Mouse (Mus musculus): ENCODE results near the gene Msh6. TPM values are rescaled to one million over a fixed set of nuclear protein-coding genes. Genes with fewer than 3 reads are reported as not detected.

The Msh6 gene
- polyA plus RNA-seq, 1 experiment from 2014 or later, result 43.0 TPM

DNA sequence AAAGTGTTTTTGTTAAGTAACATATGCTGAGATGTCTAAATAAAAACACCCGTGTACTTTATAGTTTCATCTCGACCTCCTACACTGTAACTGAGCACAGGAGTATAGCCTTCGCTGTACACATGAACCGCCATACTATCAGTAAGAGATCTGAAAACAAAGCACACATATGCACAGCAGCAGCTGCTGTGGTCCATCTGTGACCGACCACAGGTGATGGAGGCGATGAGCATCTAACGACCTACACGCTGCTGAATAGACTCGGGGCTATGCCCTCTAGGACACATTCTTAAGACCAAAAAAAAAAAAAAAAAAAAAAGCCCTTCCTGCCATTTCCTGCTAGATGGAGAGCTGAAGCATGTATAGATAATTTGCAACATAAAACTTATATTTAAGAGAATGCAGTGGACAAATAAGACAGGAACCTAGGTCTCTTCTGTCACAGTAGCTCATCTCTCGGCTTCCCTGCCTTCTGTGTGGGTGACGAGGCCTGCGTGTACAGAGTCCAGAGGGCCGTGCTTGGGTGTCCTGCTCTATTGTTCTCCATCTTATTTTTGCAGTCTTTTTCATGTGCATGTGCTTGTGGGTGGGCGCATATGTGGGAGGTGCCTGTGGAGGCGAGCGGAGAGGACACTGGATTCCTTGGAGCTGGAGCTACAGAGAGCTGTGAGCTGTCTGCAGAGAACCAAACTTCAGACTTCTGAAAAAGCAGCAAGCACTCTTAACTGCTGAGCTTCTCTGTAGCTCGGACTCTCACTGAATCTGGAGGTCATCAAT, 54.5 kb downstream of the Msh6 start:
- no peak overlapping the region for H3K9ac ChIP-seq
- no peak overlapping the region for H3K27ac ChIP-seq
- no peaks in the 10 kb centered on the region for H3K36me3 ChIP-seq
- no peaks in the 10 kb centered on the region for H3K27me3 ChIP-seq
- H3K4me3 ChIP-seq, result no peak overlapping the region
- no peak overlapping the region for H3K4me2 ChIP-seq
- 0 out of 2 replicates have a peak, but pooled peaks cover 2% of the 10 kb centered on the region for H3K4me1 ChIP-seq
- H3K9me3 ChIP-seq, result no peaks in the 10 kb centered on the region
- WGBS, result 86% methylated on average over 17 of the region's 17 CpGs
- ATAC-seq (ENCODE audit: insufficient number of reproducible peaks, low FRiP score, low TSS enrichment, low read depth), result no peak

DNA sequence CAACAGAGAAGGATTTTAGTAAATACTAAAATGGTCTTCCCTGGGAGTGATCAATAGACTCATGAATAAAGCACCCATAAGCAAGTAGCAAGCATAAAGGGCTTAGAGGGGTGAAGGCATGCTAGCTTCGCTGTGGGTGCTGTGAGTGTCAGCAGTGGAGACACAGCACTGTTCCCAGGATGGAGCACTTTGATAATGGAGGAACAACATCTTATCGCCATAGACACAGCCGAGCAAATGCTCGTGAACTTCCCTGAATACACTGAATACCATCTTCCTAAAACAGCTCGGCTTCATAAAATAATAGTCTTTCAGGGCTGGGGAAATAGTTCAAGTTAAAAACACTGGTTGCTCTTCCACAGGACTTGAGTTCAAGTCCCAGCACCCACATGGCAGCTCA, 56.9 kb downstream of the Msh6 start:
- Histone ChIP-seq H3K4me1 (no peaks in the 10 kb centered on the region), H3K9me3 (no peaks in the 10 kb centered on the region), H3K9ac (no peak overlapping the region), H3K27me3 (no peaks in the 10 kb centered on the region), H3K4me2 (no peak overlapping the region), H3K27ac (no peak overlapping the region), H3K36me3 (no peaks in the 10 kb centered on the region), H3K4me3 (no peak overlapping the region)
- WGBS, result 90% methylated on average over 5 of the region's 5 CpGs
- ATAC-seq (ENCODE audit: insufficient number of reproducible peaks, low FRiP score, low TSS enrichment, low read depth), result no peak

DNA sequence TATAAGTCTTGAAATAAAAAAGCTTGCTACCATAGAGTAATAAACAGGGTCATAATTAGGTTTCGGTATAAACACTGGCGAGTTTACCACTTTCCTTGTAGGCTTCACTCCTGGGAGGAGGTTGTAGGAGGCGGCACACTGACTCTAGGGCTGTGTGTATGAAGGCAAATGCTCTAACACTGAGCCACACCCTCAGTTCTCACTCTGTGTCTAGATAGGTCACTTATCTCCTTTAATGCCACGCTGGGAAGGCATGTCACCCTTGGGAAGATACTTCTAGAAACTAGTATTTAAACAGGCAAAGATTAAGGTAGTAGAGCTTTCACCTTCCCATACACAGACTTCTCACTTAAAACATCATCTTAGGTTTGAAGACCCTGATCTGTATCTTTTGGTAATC, 59.6 kb downstream of the Msh6 start:
- Histone ChIP-seq H3K9me3 (no peaks in the 10 kb centered on the region), H3K4me1 (no peaks in the 10 kb centered on the region), H3K27me3 (no peaks in the 10 kb centered on the region), H3K36me3 (no peaks in the 10 kb centered on the region), H3K4me2 (no peak overlapping the region), H3K9ac (no peak overlapping the region), H3K27ac (no peak overlapping the region), H3K4me3 (no peak overlapping the region)
- WGBS, result 72% methylated on average over 4 of the region's 4 CpGs
- ATAC-seq (ENCODE audit: insufficient number of reproducible peaks, low FRiP score, low TSS enrichment, low read depth), result no peak

Other genes with a start within 250 kb of the Msh6 start
- gene Kcnk12, start 177.1 kb upstream of the Msh6 start, polyA plus RNA-seq (2015; fragmentation: Nextera tagmentation; extraction: Ambion mirVana), result not detected in 2 replicates
- gene Rpl36-ps4, start 54.1 kb upstream of the Msh6 start, polyA plus RNA-seq (2015; fragmentation: Nextera tagmentation; extraction: Ambion mirVana), result not detected in 2 replicates
- 15.7 and 18.2 TPM in 2 replicates for gene Fbxo11, start 90.2 kb downstream of the Msh6 start, polyA plus RNA-seq (2015; fragmentation: Nextera tagmentation; extraction: Ambion mirVana)